Mouse (Mus musculus) heart, embryonic 10.5 days (tissue): ENCODE data around the gene Mob4. TPM values are rescaled to one million over a fixed set of nuclear protein-coding genes. Genes with fewer than 3 reads are reported as not detected.

ENCODE experiments used
- DNase-seq: peaks from one replicate; pipeline ENCODE4 v3.0.0-alpha.2; 2017; ENCODE audit warnings: low spot score
- H3K27ac ChIP-seq: fragments of 300-500 bp; sonication (generic); 2 replicates; pipeline ENCODE4 v1.5.1; 2016; ENCODE audit warnings: mild to moderate bottlenecking
- H3K27me3 ChIP-seq: fragments of 300-500 bp; sonication (generic); 2 replicates; pipeline ENCODE4 v1.6.1; 2016; ENCODE audit warnings: mild to moderate bottlenecking; ENCODE audit not compliant: poor library complexity, insufficient read depth, severe bottlenecking
- H3K36me3 ChIP-seq: fragments of 300-500 bp; sonication (generic); 2 replicates; pipeline ENCODE4 v1.6.1; 2016; ENCODE audit warnings: mild to moderate bottlenecking, moderate library complexity
- H3K4me1 ChIP-seq: fragments of 300-500 bp; sonication (generic); 2 replicates; pipeline ENCODE4 v1.6.1; 2016; ENCODE audit warnings: mild to moderate bottlenecking
- H3K4me3 ChIP-seq: fragments of 300-500 bp; sonication (generic); 2 replicates; pipeline ENCODE4 v1.5.1; 2016; ENCODE audit warnings: mild to moderate bottlenecking, moderate library complexity
- H3K9me3 ChIP-seq: fragments of 300-500 bp; sonication (generic); 2 replicates; pipeline ENCODE4 v1.6.1; 2016; ENCODE audit warnings: mild to moderate bottlenecking, moderate library complexity
- WGBS: fragments of 180-500 bp; shearing (Covaris S2); methylation state at CpG from one replicate; pipeline ENCODE4 v1.1.7; 2016; 5-methylcytosine and 5-hydroxymethylcytosine counted together
- polyA plus RNA-seq: library from polyadenylated mRNA; unstranded; fragments of >200 nt; fragmentation: Nextera tagmentation; extraction: Ambion mirVana; gene quantifications from 2 replicates; pipeline ENCODE4 v1.2.1, GENCODE M21; 2016

Gene Mob4
- polyA plus RNA-seq, 1 experiment from 2014 or later, result 101 TPM

GRCm38 (mm10) chr1:55144338-55144737 is 13.3 kb downstream of the Mob4 start:
- peaks cover 67% of the 10 kb centered on the region for H3K36me3 ChIP-seq
- no peak overlapping the region for H3K4me3 ChIP-seq
- no peak for DNase-seq

GRCm38 (mm10) chr1:55145556-55145955 is 14.5 kb downstream of the Mob4 start:
- Histone ChIP-seq H3K4me1 (no peaks in the 10 kb centered on the region), H3K4me3 (no peak overlapping the region), H3K27ac (no peak overlapping the region), H3K9me3 (no peaks in the 10 kb centered on the region), H3K36me3 (peaks cover 67% of the 10 kb centered on the region), H3K27me3 (no peaks in the 10 kb centered on the region)
- WGBS, result 91% methylated on average over 7 of the region's 7 CpGs
- no peak for DNase-seq

More at GRCm38 (mm10) chr1:55144338-55144737, 13.3 kb downstream of the Mob4 start:
- H3K4me1 ChIP-seq, result no peaks in the 10 kb centered on the region
- WGBS, result 91% methylated on average over 4 of the region's 4 CpGs
- H3K27ac ChIP-seq, result no peak overlapping the region
- no peaks in the 10 kb centered on the region for H3K9me3 ChIP-seq
- H3K27me3 ChIP-seq, result no peaks in the 10 kb centered on the region

GRCm38 (mm10) chr1:55157329-55157728 is 26.3 kb downstream of the Mob4 start:
- no peak for DNase-seq
- 90% methylated on average over 4 of the region's 4 CpGs for WGBS
- no peak overlapping the region for H3K4me3 ChIP-seq
- no peaks in the 10 kb centered on the region for H3K4me1 ChIP-seq
- no peaks in the 10 kb centered on the region for H3K27me3 ChIP-seq
- no peaks in the 10 kb centered on the region for H3K9me3 ChIP-seq
- H3K27ac ChIP-seq, result no peak overlapping the region
- H3K36me3 ChIP-seq, result peaks cover 53% of the 10 kb centered on the region

- H3K9me3 ChIP-seq, result no peaks in the 10 kb centered on the region
- H3K4me1 ChIP-seq, result no peaks in the 10 kb centered on the region
- no peak overlapping the region for H3K4me3 ChIP-seq
- WGBS, result 90% methylated on average over 3 of the region's 3 CpGs
- DNase-seq, result no peak
- peaks cover 44% of the 10 kb centered on the region for H3K36me3 ChIP-seq
- H3K27me3 ChIP-seq, result no peaks in the 10 kb centered on the region
- H3K27ac ChIP-seq, result no peak overlapping the region
Measured at GRCm38 (mm10) chr1:55158211-55158610, 27.2 kb downstream of the Mob4 start.

GRCm38 (mm10) chr1:55158821-55159220 is 27.8 kb downstream of the Mob4 start:
- Histone ChIP-seq H3K27ac (no peak overlapping the region), H3K36me3 (peaks cover 41% of the 10 kb centered on the region), H3K4me1 (no peaks in the 10 kb centered on the region), H3K4me3 (no peak overlapping the region), H3K9me3 (no peaks in the 10 kb centered on the region), H3K27me3 (no peaks in the 10 kb centered on the region)
- 88% methylated on average over 8 of the region's 8 CpGs for WGBS
- no peak for DNase-seq

GRCm38 (mm10) chr1:55160218-55160617 is 29.2 kb downstream of the Mob4 start:
- Histone ChIP-seq H3K27me3 (no peaks in the 10 kb centered on the region), H3K36me3 (peaks cover 37% of the 10 kb centered on the region), H3K27ac (no peak overlapping the region), H3K9me3 (no peaks in the 10 kb centered on the region), H3K4me3 (no peak overlapping the region), H3K4me1 (no peaks in the 10 kb centered on the region)
- 90% methylated on average over 3 of the region's 3 CpGs for WGBS
- DNase-seq, result no peak

GRCm38 (mm10) chr1:55160831-55161638 is 30.0 kb downstream of the Mob4 start:
- H3K27me3 ChIP-seq, result no peaks in the 10 kb centered on the region
- H3K9me3 ChIP-seq, result no peaks in the 10 kb centered on the region
- DNase-seq, result no peak
- peaks cover 29% of the 10 kb centered on the region for H3K36me3 ChIP-seq
- H3K27ac ChIP-seq, result no peak overlapping the region
- no peaks in the 10 kb centered on the region for H3K4me1 ChIP-seq
- H3K4me3 ChIP-seq, result no peak overlapping the region
- WGBS, result 91% methylated on average over 17 of the region's 17 CpGs

- H3K4me3 ChIP-seq, result no peak overlapping the region
- H3K36me3 ChIP-seq, result peaks cover 20% of the 10 kb centered on the region
- DNase-seq, result no peak
- H3K27me3 ChIP-seq, result no peaks in the 10 kb centered on the region
- no peaks in the 10 kb centered on the region for H3K4me1 ChIP-seq
- no peak overlapping the region for H3K27ac ChIP-seq
- WGBS, result 65% methylated on average over 7 of the region's 7 CpGs
- H3K9me3 ChIP-seq, result no peaks in the 10 kb centered on the region
Measured at GRCm38 (mm10) chr1:55161895-55162294, 30.9 kb downstream of the Mob4 start.

- WGBS, result 69% methylated on average over 5 of the region's 5 CpGs
- no peak for DNase-seq
- 0 out of 2 replicates have a peak, but pooled peaks cover 11% of the 10 kb centered on the region for H3K36me3 ChIP-seq
- H3K4me1 ChIP-seq, result no peaks in the 10 kb centered on the region
- H3K27me3 ChIP-seq, result no peaks in the 10 kb centered on the region
- no peaks in the 10 kb centered on the region for H3K9me3 ChIP-seq
- no peak overlapping the region for H3K27ac ChIP-seq
- no peak overlapping the region for H3K4me3 ChIP-seq
Measured at GRCm38 (mm10) chr1:55162781-55163180, 31.8 kb downstream of the Mob4 start.

- Histone ChIP-seq H3K4me3 (no peak overlapping the region), H3K27me3 (no peaks in the 10 kb centered on the region), H3K36me3 (peaks cover 16% of the 10 kb centered on the region; the same call in 1 of the 2 replicates), H3K27ac (no peak overlapping the region), H3K9me3 (no peaks in the 10 kb centered on the region), H3K4me1 (no peaks in the 10 kb centered on the region)
- WGBS, result 50% methylated on average over 5 of the region's 5 CpGs
- DNase-seq, result no peak
Measured at GRCm38 (mm10) chr1:55164005-55164404, 33.0 kb downstream of the Mob4 start.

- Histone ChIP-seq H3K4me3 (no peak overlapping the region), H3K4me1 (0 out of 2 replicates have a peak, but pooled peaks cover 5% of the 10 kb centered on the region), H3K36me3 (peaks cover 16% of the 10 kb centered on the region), H3K9me3 (no peaks in the 10 kb centered on the region; the same call in 1 of the 2 replicates), H3K27me3 (no peaks in the 10 kb centered on the region), H3K27ac (no peak overlapping the region)
- DNase-seq, result peak; percentile 70
- WGBS, result 67% methylated on average over 4 of the region's 4 CpGs
Measured at GRCm38 (mm10) chr1:55167560-55167959, 36.5 kb downstream of the Mob4 start.

- H3K4me3 ChIP-seq, result no peak overlapping the region
- no peaks in the 10 kb centered on the region; the same call in 1 of the 2 replicates for H3K9me3 ChIP-seq
- DNase-seq, result no peak
- H3K4me1 ChIP-seq, result 0 out of 2 replicates have a peak, but pooled peaks cover 5% of the 10 kb centered on the region
- H3K36me3 ChIP-seq, result peaks cover 16% of the 10 kb centered on the region
- no peak overlapping the region for H3K27ac ChIP-seq
- 86% methylated on average over 4 of the region's 4 CpGs for WGBS
- no peaks in the 10 kb centered on the region for H3K27me3 ChIP-seq
Measured at GRCm38 (mm10) chr1:55168591-55168990, 37.6 kb downstream of the Mob4 start.
